8 mouse cellular contexts compared by ENCODE assay signal in the genomic region with DNA sequence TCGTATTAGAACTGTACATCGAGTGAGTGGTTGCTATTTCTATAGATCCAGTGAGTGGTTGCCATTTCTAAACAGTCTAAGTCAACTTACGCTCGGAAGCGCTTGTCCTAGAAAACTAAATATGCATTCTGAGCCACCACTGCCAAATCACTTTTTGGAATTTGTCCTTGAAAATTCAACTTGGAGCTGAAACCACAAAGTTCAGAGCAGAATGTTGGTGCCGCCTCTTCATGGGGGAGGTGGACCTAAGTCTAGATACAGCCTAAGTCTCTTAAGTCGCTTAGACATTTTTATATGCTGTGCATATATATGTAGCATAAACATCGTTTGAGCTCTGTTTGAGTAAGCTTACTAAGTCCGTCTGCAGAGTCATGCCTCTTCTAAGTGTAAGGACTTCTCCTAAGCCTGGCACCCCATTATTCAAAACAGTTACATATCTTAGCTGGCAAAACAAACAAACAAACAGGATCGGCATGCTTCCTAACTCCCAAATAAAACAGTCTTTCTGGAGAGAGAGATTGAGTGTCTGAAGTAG. TPM values are rescaled to one million over a fixed set of nuclear protein-coding genes. Genes with fewer than 3 reads are reported as not detected.
DNase-seq lines count a peak whose midpoint lies in the region; ATAC-seq and TF ChIP-seq lines count a peak whose summit lies in the region.

No protein-coding gene starts in this region.

- no peak for TF ChIP-seq CTCF in midbrain, postnatal 0 days (IDR thresholded peaks at IDR 0.05)

- peak overlapping the region; percentile 77 for H3K27ac ChIP-seq in heart, embryonic 10.5 days
- peak overlapping the region; percentile 78 for H3K27ac ChIP-seq in midbrain, embryonic 10.5 days (replicated peaks)
- H3K27ac ChIP-seq in midbrain, postnatal 0 days (ENCODE audit: low read depth, low read length): no peak overlapping the region
- H3K27ac ChIP-seq in forebrain, embryonic 16.5 days (ENCODE audit: low read length): peak overlapping the region; percentile 55
- peak overlapping the region; percentile 77 for H3K27ac ChIP-seq in neural tube, embryonic 13.5 days (replicated peaks)

- no peak for DNase-seq in heart, embryonic 10.5 days (ENCODE audit: low spot score)
- no peak for DNase-seq in heart, postnatal 14 days
- no peak for DNase-seq in midbrain, embryonic 10.5 days (ENCODE audit: low spot score)
- DNase-seq in midbrain, postnatal 0 days (ENCODE audit: low spot score): no peak
- DNase-seq in MN1 (ENCODE audit: low spot score): no peak
- DNase-seq in kidney, adult 8-10 months: no peak

- 80% methylated on average over 10 of the region's 10 CpGs for WGBS in heart, embryonic 10.5 days
- 88% methylated on average over 10 of the region's 10 CpGs for WGBS in midbrain, embryonic 10.5 days
- 87% methylated on average over 10 of the region's 10 CpGs for WGBS in midbrain, postnatal 0 days
- 86% methylated on average over 10 of the region's 10 CpGs for WGBS in forebrain, embryonic 16.5 days
- 84% methylated on average over 10 of the region's 10 CpGs for WGBS in neural tube, embryonic 13.5 days

- H3K36me3 ChIP-seq in heart, embryonic 10.5 days: no peaks in the 10 kb centered on the region
- no peaks in the 10 kb centered on the region for H3K36me3 ChIP-seq in midbrain, embryonic 10.5 days
- H3K36me3 ChIP-seq in midbrain, postnatal 0 days (ENCODE audit: insufficient read depth, low read length): no peaks in the 10 kb centered on the region
- H3K36me3 ChIP-seq in forebrain, embryonic 16.5 days (ENCODE audit: control insufficient read depth, insufficient read depth): no peaks in the 10 kb centered on the region
- H3K36me3 ChIP-seq in neural tube, embryonic 13.5 days: no peaks in the 10 kb centered on the region

- H3K9me3 ChIP-seq in heart, embryonic 10.5 days: no peaks in the 10 kb centered on the region
- peaks cover 2% of the 10 kb centered on the region; the same call in 1 of the 2 replicates for H3K9me3 ChIP-seq in midbrain, embryonic 10.5 days (replicated peaks)
- no peaks in the 10 kb centered on the region for H3K9me3 ChIP-seq in midbrain, postnatal 0 days (ENCODE audit: low read length)
- peaks cover 2% of the 10 kb centered on the region; the same call in 1 of the 2 replicates for H3K9me3 ChIP-seq in forebrain, embryonic 16.5 days (ENCODE audit: control insufficient read depth, low read length)
- H3K9me3 ChIP-seq in neural tube, embryonic 13.5 days: no peaks in the 10 kb centered on the region

- H3K4me3 ChIP-seq in heart, embryonic 10.5 days: peak overlapping the region; percentile 46; the same call in 1 of the 2 replicates
- H3K4me3 ChIP-seq in midbrain, embryonic 10.5 days: no peak overlapping the region
- H3K4me3 ChIP-seq in midbrain, postnatal 0 days (ENCODE audit: low read depth, low read length): no peak overlapping the region
- H3K4me3 ChIP-seq in forebrain, embryonic 16.5 days (replicated peaks; ENCODE audit: low read length): no peak overlapping the region
- no peak overlapping the region for H3K4me3 ChIP-seq in neural tube, embryonic 13.5 days

- no peak for ATAC-seq in midbrain, postnatal 0 days (ENCODE audit: low FRiP score)
- no peak for ATAC-seq in forebrain, embryonic 16.5 days
- ATAC-seq in neural tube, embryonic 13.5 days (ENCODE audit: low read depth): no peak

- peaks cover 10% of the 10 kb centered on the region for H3K4me1 ChIP-seq in heart, embryonic 10.5 days
- H3K4me1 ChIP-seq in midbrain, embryonic 10.5 days: peaks cover 17% of the 10 kb centered on the region
- H3K4me1 ChIP-seq in midbrain, postnatal 0 days (ENCODE audit: insufficient read depth, low read length): no peaks in the 10 kb centered on the region
- H3K4me1 ChIP-seq in forebrain, embryonic 16.5 days (replicated peaks; ENCODE audit: control insufficient read depth, insufficient read depth, low read length): peaks cover 16% of the 10 kb centered on the region
- peaks cover 15% of the 10 kb centered on the region for H3K4me1 ChIP-seq in neural tube, embryonic 13.5 days (replicated peaks)

- peaks cover 19% of the 10 kb centered on the region for H3K27me3 ChIP-seq in heart, embryonic 10.5 days (ENCODE audit: insufficient read depth, poor library complexity, severe bottlenecking)
- peaks cover 25% of the 10 kb centered on the region for H3K27me3 ChIP-seq in midbrain, embryonic 10.5 days (ENCODE audit: low read depth, poor library complexity, severe bottlenecking)
- no peaks in the 10 kb centered on the region for H3K27me3 ChIP-seq in midbrain, postnatal 0 days (ENCODE audit: insufficient read depth, low read length)
- no peaks in the 10 kb centered on the region for H3K27me3 ChIP-seq in forebrain, embryonic 16.5 days (replicated peaks; ENCODE audit: control insufficient read depth, insufficient read depth, low read length)
- H3K27me3 ChIP-seq in neural tube, embryonic 13.5 days: no peaks in the 10 kb centered on the region

- intact Hi-C loops in heart, postnatal 14 days (cut with DNase I): no loop called here

- no peak overlapping the region for H3K9ac ChIP-seq in midbrain, postnatal 0 days (replicated peaks; ENCODE audit: low read length, poor library complexity, severe bottlenecking)
- no peak overlapping the region for H3K9ac ChIP-seq in forebrain, embryonic 16.5 days (replicated peaks; ENCODE audit: low read depth, low read length)
- no peak overlapping the region for H3K9ac ChIP-seq in neural tube, embryonic 13.5 days

- no peak overlapping the region for H3K4me2 ChIP-seq in midbrain, postnatal 0 days (ENCODE audit: low read depth, low read length, poor library complexity, severe bottlenecking)
- H3K4me2 ChIP-seq in forebrain, embryonic 16.5 days (ENCODE audit: low read length): no peak overlapping the region
- no peak overlapping the region for H3K4me2 ChIP-seq in neural tube, embryonic 13.5 days

RNA-seq across cellular contexts. Expression of gene Sstr2, which starts 8.0 kb away (rescaled TPM):
- 0.74 and 1.1 TPM in 2 replicates for polyA plus RNA-seq in heart, embryonic 10.5 days (2016; fragmentation: Nextera tagmentation; extraction: Ambion mirVana)
- not detected for total RNA-seq in heart, postnatal 14 days (2021)
- polyA plus RNA-seq in midbrain, embryonic 10.5 days (2016; fragmentation: Nextera tagmentation; extraction: Ambion mirVana): 5.3 and 8.7 TPM in 2 replicates
- total RNA-seq in midbrain, postnatal 0 days (2014; rRNA removed): 16.4 and 26.3 TPM in 2 replicates
- polyA plus RNA-seq in midbrain, postnatal 0 days (2015; fragmentation: Nextera tagmentation; extraction: Ambion mirVana): 8.8 and 10.2 TPM in 2 replicates
- polyA plus RNA-seq in forebrain, embryonic 16.5 days (2015; fragmentation: Nextera tagmentation; extraction: Ambion mirVana): 70.3 and 87.5 TPM in 2 replicates
- 16.4 and 21.4 TPM in 2 replicates for polyA plus RNA-seq in neural tube, embryonic 13.5 days (2015; fragmentation: Nextera tagmentation; extraction: Ambion mirVana)

RNA-seq across cellular contexts. Expression of gene Cog1, which starts 37.8 kb away (rescaled TPM):
- polyA plus RNA-seq in heart, embryonic 10.5 days (2016; fragmentation: Nextera tagmentation; extraction: Ambion mirVana): 23.2 and 23.3 TPM in 2 replicates
- 10 to 100 TPM; 16.1 to 18.5 TPM for total RNA-seq in heart, postnatal 14 days (2021)
- 23.1 and 29.9 TPM in 2 replicates for polyA plus RNA-seq in midbrain, embryonic 10.5 days (2016; fragmentation: Nextera tagmentation; extraction: Ambion mirVana)
- 55.8 and 59.0 TPM in 2 replicates for total RNA-seq in midbrain, postnatal 0 days (2014; rRNA removed)
- 28.3 and 31.3 TPM in 2 replicates for polyA plus RNA-seq in midbrain, postnatal 0 days (2015; fragmentation: Nextera tagmentation; extraction: Ambion mirVana)
- 35.5 and 36.3 TPM in 2 replicates for polyA plus RNA-seq in forebrain, embryonic 16.5 days (2015; fragmentation: Nextera tagmentation; extraction: Ambion mirVana)
- 33.9 and 36.8 TPM in 2 replicates for polyA plus RNA-seq in neural tube, embryonic 13.5 days (2015; fragmentation: Nextera tagmentation; extraction: Ambion mirVana)

RNA-seq across cellular contexts. Expression of gene Slc39a11, which starts 38.7 kb away (rescaled TPM):
- 23.0 and 26.6 TPM in 2 replicates for polyA plus RNA-seq in heart, embryonic 10.5 days (2016; fragmentation: Nextera tagmentation; extraction: Ambion mirVana)
- total RNA-seq in heart, postnatal 14 days (2021): 1 to 10 TPM; 2.9 to 3.7 TPM
- polyA plus RNA-seq in midbrain, embryonic 10.5 days (2016; fragmentation: Nextera tagmentation; extraction: Ambion mirVana): 20.4 and 20.7 TPM in 2 replicates
- total RNA-seq in midbrain, postnatal 0 days (2014; rRNA removed): 56.0 and 62.5 TPM in 2 replicates
- 35.9 and 40.4 TPM in 2 replicates for polyA plus RNA-seq in midbrain, postnatal 0 days (2015; fragmentation: Nextera tagmentation; extraction: Ambion mirVana)
- 41.6 and 44.4 TPM in 2 replicates for polyA plus RNA-seq in forebrain, embryonic 16.5 days (2015; fragmentation: Nextera tagmentation; extraction: Ambion mirVana)
- 21.0 and 26.8 TPM in 2 replicates for polyA plus RNA-seq in neural tube, embryonic 13.5 days (2015; fragmentation: Nextera tagmentation; extraction: Ambion mirVana)
